Mouse (Mus musculus): ENCODE measurements around the gene Cped1. TPM values are rescaled to one million over a fixed set of nuclear protein-coding genes. Genes with fewer than 3 reads are reported as not detected.

Gene Cped1
- total and polyA plus RNA-seq, 2 experiments from 2014 or later, result 2.5 to 4.4 TPM

DNA sequence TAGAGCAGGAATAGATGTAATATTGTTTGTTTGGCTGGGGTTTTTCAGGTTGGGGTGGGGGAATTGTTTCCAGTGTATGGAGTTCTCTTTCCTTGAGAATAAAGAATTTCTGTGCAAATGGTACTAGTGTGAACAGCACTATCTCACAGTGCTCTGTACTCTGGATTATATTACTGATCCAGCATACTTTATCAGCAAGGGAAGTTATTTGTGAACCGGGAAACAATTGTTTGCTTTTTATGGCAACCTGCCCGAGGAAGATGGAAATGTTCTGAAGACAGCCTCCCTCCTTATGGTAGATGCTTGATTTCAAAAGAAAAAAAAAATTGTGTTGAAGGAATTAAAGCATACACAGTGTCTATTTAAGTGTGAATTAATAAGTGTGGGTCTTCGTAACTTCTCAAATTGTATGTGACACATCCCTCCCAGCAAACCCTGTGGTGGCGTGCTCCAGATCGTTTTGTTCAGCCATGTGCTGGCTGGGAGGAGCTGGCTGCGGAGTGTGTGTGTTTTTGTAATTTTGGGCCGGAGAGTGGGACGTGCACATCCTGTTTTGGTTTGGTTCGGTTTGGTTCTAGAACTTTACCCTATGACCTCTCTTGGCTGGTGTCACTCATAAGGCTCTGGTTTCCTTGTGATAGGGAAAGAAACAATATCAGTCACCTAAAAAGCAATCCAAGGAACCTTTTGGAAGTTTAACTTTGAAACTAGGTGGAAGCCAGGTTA lies 59.3 kb downstream of the Cped1 start:
- H3K9ac ChIP-seq (replicated peaks; ENCODE audit: low read length, poor library complexity, severe bottlenecking), result no peak overlapping the region
- no peak overlapping the region for H3K27ac ChIP-seq (ENCODE audit: low read depth, low read length)
- H3K27me3 ChIP-seq (ENCODE audit: insufficient read depth, low read length), result no peaks in the 10 kb centered on the region
- H3K36me3 ChIP-seq (ENCODE audit: insufficient read depth, low read length), result no peaks in the 10 kb centered on the region
- no peak overlapping the region for H3K4me2 ChIP-seq (ENCODE audit: low read depth, low read length, poor library complexity, severe bottlenecking)
- TF ChIP-seq CTCF (IDR thresholded peaks at IDR 0.05), result no peak
- no peaks in the 10 kb centered on the region for H3K4me1 ChIP-seq (ENCODE audit: insufficient read depth, low read length)
- H3K4me3 ChIP-seq (ENCODE audit: low read depth, low read length), result no peak overlapping the region
- DNase-seq (ENCODE audit: low spot score) (no peak), ATAC-seq (ENCODE audit: low FRiP score) (no peak)
- no peaks in the 10 kb centered on the region for H3K9me3 ChIP-seq (ENCODE audit: low read length)
- 80% methylated on average over 9 of the region's 9 CpGs for WGBS

DNA sequence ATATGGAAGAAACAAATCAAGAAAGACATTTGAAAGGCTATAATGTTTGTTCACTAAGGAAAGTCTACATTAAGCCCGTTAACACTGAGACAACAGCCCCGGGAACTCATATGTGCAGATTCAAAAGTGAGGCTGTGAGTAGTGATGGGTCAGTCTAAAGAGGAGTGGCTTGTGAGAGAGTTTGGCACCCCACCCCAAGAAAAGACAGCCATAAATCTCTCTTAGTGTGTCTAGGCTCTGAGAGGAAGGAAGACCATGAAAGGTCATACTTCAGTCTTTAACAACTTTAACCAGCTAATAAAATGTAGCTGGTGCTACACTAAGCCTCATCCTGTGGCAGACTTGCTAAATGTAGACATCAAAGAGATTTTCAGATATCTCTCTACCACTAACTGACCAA lies 61.4 kb downstream of the Cped1 start:
- WGBS, result 93% methylated on average over 2 of the region's 2 CpGs
- H3K9ac ChIP-seq (replicated peaks; ENCODE audit: low read length, poor library complexity, severe bottlenecking), result no peak overlapping the region
- no peaks in the 10 kb centered on the region for H3K27me3 ChIP-seq (ENCODE audit: insufficient read depth, low read length)
- no peak for TF ChIP-seq CTCF (IDR thresholded peaks at IDR 0.05)
- H3K9me3 ChIP-seq (ENCODE audit: low read length), result no peaks in the 10 kb centered on the region
- H3K27ac ChIP-seq (ENCODE audit: low read depth, low read length), result no peak overlapping the region
- no peaks in the 10 kb centered on the region for H3K36me3 ChIP-seq (ENCODE audit: insufficient read depth, low read length)
- DNase-seq (ENCODE audit: low spot score), result no peak
- H3K4me3 ChIP-seq (ENCODE audit: low read depth, low read length), result no peak overlapping the region
- H3K4me2 ChIP-seq (ENCODE audit: low read depth, low read length, poor library complexity, severe bottlenecking), result no peak overlapping the region
- no peak for ATAC-seq (ENCODE audit: low FRiP score)
- no peaks in the 10 kb centered on the region for H3K4me1 ChIP-seq (ENCODE audit: insufficient read depth, low read length)

DNA sequence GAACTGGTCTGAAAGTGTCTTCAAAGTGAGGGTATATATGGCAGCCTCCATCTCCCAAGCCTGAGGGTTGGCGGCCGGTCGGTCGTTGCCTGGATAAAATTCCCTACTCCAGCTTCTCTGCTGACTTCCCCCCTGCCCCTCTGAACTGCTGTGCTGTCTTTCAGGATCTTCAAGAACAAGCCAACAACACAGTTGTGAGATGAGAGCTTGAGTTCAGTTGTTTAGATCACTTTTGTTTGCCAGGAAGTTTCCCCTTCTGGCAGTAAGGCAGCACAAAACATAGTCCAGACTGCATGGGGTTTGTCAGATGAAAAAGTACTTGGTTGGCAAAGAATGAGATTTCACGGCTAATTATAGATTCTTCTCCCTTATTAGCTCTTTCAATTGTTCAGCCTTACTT lies 63.4 kb downstream of the Cped1 start:
- no peak for ATAC-seq (ENCODE audit: low FRiP score)
- no peaks in the 10 kb centered on the region for H3K4me1 ChIP-seq (ENCODE audit: insufficient read depth, low read length)
- 47% methylated on average over 5 of the region's 5 CpGs for WGBS

DNA sequence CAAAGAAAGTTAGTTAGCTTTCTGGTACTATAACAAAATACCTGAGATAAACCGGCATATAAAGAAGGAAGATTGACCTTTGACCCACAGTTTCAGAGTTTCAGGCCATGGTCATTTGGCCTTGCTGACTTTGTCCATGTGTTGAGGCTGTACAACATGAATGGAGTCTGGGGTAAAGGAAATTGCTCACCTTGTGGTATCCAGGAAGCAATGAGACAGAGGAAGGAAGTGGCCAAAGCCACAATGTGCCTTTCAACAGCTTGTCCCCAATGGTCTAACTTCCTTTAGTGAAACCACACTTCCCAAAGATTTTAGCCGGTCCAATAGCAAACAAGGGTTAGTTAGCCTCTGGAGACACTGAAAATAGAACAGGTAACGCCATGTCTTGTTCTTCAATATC lies 65.8 kb downstream of the Cped1 start:
- DNase-seq (ENCODE audit: low spot score) (no peak), ATAC-seq (ENCODE audit: low FRiP score) (no peak)
- H3K9ac ChIP-seq (replicated peaks; ENCODE audit: low read length, poor library complexity, severe bottlenecking), result no peak overlapping the region
- TF ChIP-seq CTCF (IDR thresholded peaks at IDR 0.05), result no peak
- H3K4me3 ChIP-seq (ENCODE audit: low read depth, low read length), result no peak overlapping the region
- no peak overlapping the region for H3K27ac ChIP-seq (ENCODE audit: low read depth, low read length)
- H3K27me3 ChIP-seq (ENCODE audit: insufficient read depth, low read length), result no peaks in the 10 kb centered on the region
- no peak overlapping the region for H3K4me2 ChIP-seq (ENCODE audit: low read depth, low read length, poor library complexity, severe bottlenecking)
- H3K36me3 ChIP-seq (ENCODE audit: insufficient read depth, low read length), result no peaks in the 10 kb centered on the region
- no peaks in the 10 kb centered on the region for H3K9me3 ChIP-seq (ENCODE audit: low read length)
- no peaks in the 10 kb centered on the region for H3K4me1 ChIP-seq (ENCODE audit: insufficient read depth, low read length)
- 95% methylated on average over 3 of the region's 3 CpGs for WGBS

More for the DNA sequence above, 63.4 kb downstream of the Cped1 start:
- Histone ChIP-seq H3K4me2 (ENCODE audit: low read depth, low read length, poor library complexity, severe bottlenecking) (no peak overlapping the region), H3K27ac (ENCODE audit: low read depth, low read length) (no peak overlapping the region), H3K36me3 (ENCODE audit: insufficient read depth, low read length) (no peaks in the 10 kb centered on the region), H3K4me3 (ENCODE audit: low read depth, low read length) (no peak overlapping the region), H3K9me3 (ENCODE audit: low read length) (no peaks in the 10 kb centered on the region), H3K27me3 (ENCODE audit: insufficient read depth, low read length) (no peaks in the 10 kb centered on the region), H3K9ac (replicated peaks; ENCODE audit: low read length, poor library complexity, severe bottlenecking) (no peak overlapping the region)
- TF ChIP-seq CTCF (IDR thresholded peaks at IDR 0.05), result no peak
- peak; percentile 50 for DNase-seq (ENCODE audit: low spot score)

DNA sequence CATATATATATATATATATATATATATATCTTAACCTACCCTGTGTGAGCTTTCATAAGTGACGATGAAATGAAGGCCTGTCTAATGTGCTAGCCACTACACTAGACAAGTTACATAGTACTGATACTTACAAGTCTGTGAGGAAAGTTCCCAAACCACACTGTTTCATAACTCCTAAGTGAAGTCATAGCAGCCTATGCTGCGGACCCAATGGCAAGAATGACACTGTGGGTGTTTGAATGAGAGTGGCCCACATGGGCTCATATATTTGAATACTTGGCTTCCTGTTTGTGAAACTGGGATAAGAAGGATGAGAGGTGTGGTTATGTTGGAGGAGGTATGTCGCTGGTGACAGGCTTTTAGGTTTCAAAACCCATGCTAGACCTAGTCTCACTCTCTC lies 67.3 kb downstream of the Cped1 start:
- no peak for TF ChIP-seq CTCF (IDR thresholded peaks at IDR 0.05)
- ATAC-seq (ENCODE audit: low FRiP score) (no peak), DNase-seq (ENCODE audit: low spot score) (no peak)
- no peak overlapping the region for H3K4me3 ChIP-seq (ENCODE audit: low read depth, low read length)
- no peak overlapping the region for H3K4me2 ChIP-seq (ENCODE audit: low read depth, low read length, poor library complexity, severe bottlenecking)
- H3K27ac ChIP-seq (ENCODE audit: low read depth, low read length), result no peak overlapping the region
- no peaks in the 10 kb centered on the region for H3K27me3 ChIP-seq (ENCODE audit: insufficient read depth, low read length)
- WGBS, result 98% methylated on average over 3 of the region's 3 CpGs
- H3K9me3 ChIP-seq (ENCODE audit: low read length), result no peaks in the 10 kb centered on the region
- H3K9ac ChIP-seq (replicated peaks; ENCODE audit: low read length, poor library complexity, severe bottlenecking), result no peak overlapping the region
- no peaks in the 10 kb centered on the region for H3K4me1 ChIP-seq (ENCODE audit: insufficient read depth, low read length)
- no peaks in the 10 kb centered on the region for H3K36me3 ChIP-seq (ENCODE audit: insufficient read depth, low read length)

DNA sequence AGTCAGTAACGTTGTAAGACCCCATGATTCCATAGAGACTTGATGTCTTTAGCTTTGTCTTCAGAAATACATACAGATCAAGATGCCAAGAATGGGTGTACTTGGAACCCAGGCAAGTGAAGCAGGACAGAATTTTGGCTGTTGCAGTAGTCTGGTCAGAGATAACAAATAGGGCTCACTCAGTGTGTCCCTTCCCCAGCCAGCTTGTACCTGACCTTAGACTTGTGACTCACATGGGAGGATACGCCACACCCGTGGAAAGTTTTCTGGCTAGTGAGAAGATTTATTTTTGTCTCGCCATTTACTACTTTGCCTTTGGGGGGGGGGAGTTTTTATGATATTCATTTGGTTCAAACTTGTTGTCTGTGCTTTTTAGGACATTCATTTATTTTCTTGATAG lies 78.6 kb downstream of the Cped1 start:
- Histone ChIP-seq H3K27ac (ENCODE audit: low read depth, low read length) (no peak overlapping the region), H3K9ac (replicated peaks; ENCODE audit: low read length, poor library complexity, severe bottlenecking) (no peak overlapping the region), H3K4me2 (ENCODE audit: low read depth, low read length, poor library complexity, severe bottlenecking) (no peak overlapping the region), H3K4me3 (ENCODE audit: low read depth, low read length) (no peak overlapping the region), H3K36me3 (ENCODE audit: insufficient read depth, low read length) (no peaks in the 10 kb centered on the region), H3K4me1 (ENCODE audit: insufficient read depth, low read length) (no peaks in the 10 kb centered on the region), H3K9me3 (ENCODE audit: low read length) (no peaks in the 10 kb centered on the region), H3K27me3 (ENCODE audit: insufficient read depth, low read length) (no peaks in the 10 kb centered on the region)
- WGBS, result 85% methylated on average over 4 of the region's 4 CpGs
- ATAC-seq (ENCODE audit: low FRiP score) (no peak), DNase-seq (ENCODE audit: low spot score) (no peak)
- no peak for TF ChIP-seq CTCF (IDR thresholded peaks at IDR 0.05)
